Mouse (Mus musculus) forebrain, embryonic 15.5 days (tissue): ENCODE results near the gene 4931417E11Rik. TPM values are rescaled to one million over a fixed set of nuclear protein-coding genes. Genes with fewer than 3 reads are reported as not detected.

Experiments used
- ATAC-seq: fragments of 200-750 bp; cut with Nextera tagmentation; replicated peaks from 2 replicates; pipeline ENCODE4 v1.8.0; 2017; ENCODE audit warnings: mild to moderate bottlenecking, moderate TSS enrichment, moderate library complexity
- H3K27ac ChIP-seq: fragments of 300-500 bp; sonication (generic); replicated peaks from 2 replicates; pipeline ENCODE4 v1.5.1; 2015; ENCODE audit warnings: mild to moderate bottlenecking, inconsistent platforms
- H3K27me3 ChIP-seq: fragments of 300-500 bp; sonication (generic); 2 replicates; pipeline ENCODE4 v1.6.1; 2015; ENCODE audit warnings: inconsistent platforms
- H3K36me3 ChIP-seq: fragments of 300-500 bp; sonication (generic); 2 replicates; pipeline ENCODE4 v1.6.1; 2015; ENCODE audit warnings: mild to moderate bottlenecking, inconsistent platforms
- H3K4me1 ChIP-seq: fragments of 300-500 bp; sonication (generic); 2 replicates; pipeline ENCODE4 v1.6.1; 2015; ENCODE audit warnings: inconsistent platforms
- H3K4me2 ChIP-seq: fragments of 300-500 bp; sonication (generic); replicated peaks from 2 replicates; pipeline ENCODE4 v1.6.1; 2015; ENCODE audit warnings: mild to moderate bottlenecking, inconsistent platforms
- H3K4me3 ChIP-seq: fragments of 300-500 bp; sonication (generic); 2 replicates; pipeline ENCODE4 v1.5.1; 2015; ENCODE audit warnings: mild to moderate bottlenecking, inconsistent platforms
- H3K9ac ChIP-seq: fragments of 300-500 bp; sonication (generic); replicated peaks from 2 replicates; pipeline ENCODE4 v1.6.1; 2015; ENCODE audit warnings: mild to moderate bottlenecking, inconsistent platforms
- H3K9me3 ChIP-seq: fragments of 300-500 bp; sonication (generic); 2 replicates; pipeline ENCODE4 v1.6.1; 2016; ENCODE audit warnings: inconsistent platforms
- WGBS: fragments of 180-500 bp; shearing (Covaris S2); methylation state at CpG from one replicate; pipeline ENCODE4 v1.1.7; 2015; ENCODE audit warnings: mixed read lengths; 5-methylcytosine and 5-hydroxymethylcytosine counted together
- polyA plus RNA-seq: library from polyadenylated mRNA; unstranded; fragments of >200 nt; fragmentation: Nextera tagmentation; extraction: Ambion mirVana; gene quantifications from 2 replicates; pipeline ENCODE4 v1.2.1, GENCODE M21; 2015

The 4931417E11Rik gene
- not detected in 2 replicates for polyA plus RNA-seq

DNA sequence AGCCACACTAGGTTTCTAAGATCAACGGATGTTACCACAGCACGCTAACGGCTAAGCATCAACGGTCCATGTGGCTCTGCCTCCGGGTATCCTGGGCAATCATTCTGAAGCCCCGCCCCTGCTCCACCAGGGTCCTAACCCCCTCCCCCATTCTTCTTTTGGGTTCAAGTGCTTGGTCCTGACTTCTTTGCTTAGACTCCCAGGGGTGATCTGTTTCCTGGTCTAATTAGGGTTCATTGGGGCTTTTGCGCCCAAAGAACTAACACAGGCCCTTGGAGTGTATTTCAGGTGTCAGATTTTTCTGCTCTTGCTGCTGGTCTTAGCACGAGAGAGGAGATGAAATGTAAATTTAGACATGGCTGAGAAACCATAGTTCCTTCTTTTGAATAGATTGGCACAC, at the start of gene 4931417E11Rik:
Gene 4931417E11Rik (minus strand): TSS at position 101 of the 400 bp plus-strand sequence.
- Histone ChIP-seq H3K36me3 (no peaks in the 10 kb centered on the region), H3K9ac (no peak within 1 kb of the TSS), H3K27me3 (no peaks in the 10 kb centered on the region), H3K27ac (no peak within 1 kb of the TSS), H3K9me3 (no peaks in the 10 kb centered on the region), H3K4me2 (no peak within 1 kb of the TSS), H3K4me1 (no peaks in the 10 kb centered on the region), H3K4me3 (no peak within 1 kb of the TSS)
- 88% methylated on average over 8 of the region's 8 CpGs for WGBS
- ATAC-seq, result no peak

GRCm38 (mm10) chr6:73517818-73518396, 48.4 kb upstream of the 4931417E11Rik start:
- Histone ChIP-seq H3K9me3 (no peaks in the 10 kb centered on the region), H3K4me1 (0 out of 2 replicates have a peak, but pooled peaks cover 2% of the 10 kb centered on the region), H3K27ac (no peak overlapping the region), H3K4me2 (no peak overlapping the region), H3K9ac (no peak overlapping the region), H3K27me3 (no peaks in the 10 kb centered on the region), H3K36me3 (no peaks in the 10 kb centered on the region), H3K4me3 (no peak overlapping the region)
- 25% methylated on average over 14 of the region's 14 CpGs for WGBS
- ATAC-seq, result peak; percentile 83

DNA sequence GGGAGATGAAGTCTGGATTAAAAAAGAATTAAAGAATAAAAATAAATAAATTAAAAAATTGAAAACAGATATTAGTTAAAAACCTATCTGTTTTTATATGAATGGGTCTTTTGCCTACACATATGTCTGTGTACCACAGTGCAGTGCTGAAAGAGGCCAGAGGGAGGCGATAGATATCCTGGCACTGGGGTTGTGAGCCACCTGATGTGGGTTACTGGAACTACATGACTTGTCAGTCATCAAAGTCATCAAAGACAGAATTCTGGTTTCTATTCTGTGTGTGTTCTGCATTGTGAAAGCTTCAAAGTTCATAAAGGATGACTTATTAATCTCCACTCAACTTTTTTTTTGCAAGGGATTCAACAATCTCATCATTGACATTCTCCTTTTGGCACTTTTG, 43.4 kb upstream of the 4931417E11Rik start:
- Histone ChIP-seq H3K4me2 (no peak overlapping the region), H3K4me1 (0 out of 2 replicates have a peak, but pooled peaks cover 2% of the 10 kb centered on the region), H3K9ac (no peak overlapping the region), H3K4me3 (no peak overlapping the region), H3K27me3 (no peaks in the 10 kb centered on the region), H3K36me3 (no peaks in the 10 kb centered on the region), H3K9me3 (no peaks in the 10 kb centered on the region), H3K27ac (no peak overlapping the region)
- 29% methylated on average over 1 of the region's 1 CpGs for whole genome bisulfite sequencing
- ATAC-seq, result no peak

GRCm38 (mm10) chr6:73499631-73500030, 30.2 kb upstream of the 4931417E11Rik start:
- Histone ChIP-seq H3K36me3 (no peaks in the 10 kb centered on the region), H3K9me3 (no peaks in the 10 kb centered on the region), H3K4me2 (no peak overlapping the region), H3K4me1 (peaks cover 7% of the 10 kb centered on the region; the same call in 1 of the 2 replicates), H3K4me3 (no peak overlapping the region), H3K27ac (no peak overlapping the region), H3K9ac (no peak overlapping the region), H3K27me3 (no peaks in the 10 kb centered on the region)
- 74% methylated on average over 7 of the region's 7 CpGs for WGBS
- ATAC-seq, result no peak

- Histone ChIP-seq H3K4me1 (peaks cover 7% of the 10 kb centered on the region; the same call in 1 of the 2 replicates), H3K27ac (0 out of 2 replicates have a peak overlapping the region, but pooled peaks have one; percentile 5), H3K36me3 (no peaks in the 10 kb centered on the region), H3K27me3 (no peaks in the 10 kb centered on the region), H3K9ac (no peak overlapping the region), H3K4me2 (no peak overlapping the region), H3K4me3 (no peak overlapping the region), H3K9me3 (no peaks in the 10 kb centered on the region)
- WGBS, result 28% methylated on average over 2 of the region's 2 CpGs
- ATAC-seq, result peak; percentile 75
Observed at GRCm38 (mm10) chr6:73497321-73497720, 27.9 kb upstream of the 4931417E11Rik start.

DNA sequence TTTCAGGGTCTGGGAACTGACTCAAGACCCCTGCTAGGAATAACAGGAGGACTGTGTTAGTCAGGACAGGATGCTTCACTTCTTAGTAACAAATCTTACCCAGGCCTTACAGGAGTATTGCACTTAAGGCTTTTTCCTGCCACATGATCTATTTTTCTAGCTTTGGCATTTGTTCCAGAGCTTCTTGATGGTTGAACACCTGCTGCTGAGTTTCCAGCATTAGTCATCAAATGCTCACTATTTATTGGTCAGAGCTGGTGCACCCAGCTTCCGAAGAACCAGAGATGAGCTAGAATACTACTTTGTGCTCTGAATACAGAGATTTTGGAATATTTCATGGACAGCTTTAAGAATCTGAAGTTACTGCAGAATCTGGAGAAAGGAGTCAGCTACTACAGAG, 21.1 kb upstream of the 4931417E11Rik start:
- Histone ChIP-seq H3K27me3 (no peaks in the 10 kb centered on the region), H3K9ac (no peak overlapping the region), H3K27ac (no peak overlapping the region), H3K4me1 (no peaks in the 10 kb centered on the region), H3K9me3 (no peaks in the 10 kb centered on the region), H3K4me3 (no peak overlapping the region), H3K36me3 (no peaks in the 10 kb centered on the region), H3K4me2 (no peak overlapping the region)
- no peak for ATAC-seq
- WGBS, result 89% methylated on average over 1 of the region's 1 CpGs

GRCm38 (mm10) chr6:73485616-73486015, 16.1 kb upstream of the 4931417E11Rik start:
- Histone ChIP-seq H3K4me2 (no peak overlapping the region), H3K4me3 (no peak overlapping the region), H3K27me3 (no peaks in the 10 kb centered on the region), H3K9me3 (no peaks in the 10 kb centered on the region), H3K9ac (no peak overlapping the region), H3K4me1 (no peaks in the 10 kb centered on the region), H3K27ac (no peak overlapping the region), H3K36me3 (no peaks in the 10 kb centered on the region)
- ATAC-seq, result no peak
- WGBS, result 70% methylated on average over 3 of the region's 3 CpGs

GRCm38 (mm10) chr6:73466084-73466483, 3.4 kb downstream of the 4931417E11Rik start:
- WGBS, result 86% methylated on average over 3 of the region's 3 CpGs

GRCm38 (mm10) chr6:73462543-73462942, 6.9 kb downstream of the 4931417E11Rik start:
- Histone ChIP-seq H3K27ac (no peak overlapping the region), H3K4me1 (no peaks in the 10 kb centered on the region), H3K36me3 (no peaks in the 10 kb centered on the region), H3K9me3 (no peaks in the 10 kb centered on the region), H3K4me2 (no peak overlapping the region), H3K4me3 (no peak overlapping the region), H3K9ac (no peak overlapping the region), H3K27me3 (no peaks in the 10 kb centered on the region)
- ATAC-seq, result no peak
- 90% methylated on average over 5 of the region's 5 CpGs for WGBS

More at GRCm38 (mm10) chr6:73466084-73466483, 3.4 kb downstream of the 4931417E11Rik start:
- no peak for ATAC-seq
- Histone ChIP-seq H3K9ac (no peak overlapping the region), H3K4me3 (no peak overlapping the region), H3K27me3 (no peaks in the 10 kb centered on the region), H3K27ac (no peak overlapping the region), H3K9me3 (no peaks in the 10 kb centered on the region), H3K4me1 (no peaks in the 10 kb centered on the region), H3K36me3 (no peaks in the 10 kb centered on the region), H3K4me2 (no peak overlapping the region)

GRCm38 (mm10) chr6:73433912-73434311, 35.6 kb downstream of the 4931417E11Rik start:
- 2% methylated on average over 3 of the region's 3 CpGs for WGBS
- Histone ChIP-seq H3K27ac (no peak overlapping the region), H3K9ac (no peak overlapping the region), H3K27me3 (no peaks in the 10 kb centered on the region), H3K4me1 (peaks cover 2% of the 10 kb centered on the region; the same call in 1 of the 2 replicates), H3K4me3 (no peak overlapping the region), H3K36me3 (no peaks in the 10 kb centered on the region), H3K9me3 (no peaks in the 10 kb centered on the region), H3K4me2 (no peak overlapping the region)
- no peak for ATAC-seq

DNA sequence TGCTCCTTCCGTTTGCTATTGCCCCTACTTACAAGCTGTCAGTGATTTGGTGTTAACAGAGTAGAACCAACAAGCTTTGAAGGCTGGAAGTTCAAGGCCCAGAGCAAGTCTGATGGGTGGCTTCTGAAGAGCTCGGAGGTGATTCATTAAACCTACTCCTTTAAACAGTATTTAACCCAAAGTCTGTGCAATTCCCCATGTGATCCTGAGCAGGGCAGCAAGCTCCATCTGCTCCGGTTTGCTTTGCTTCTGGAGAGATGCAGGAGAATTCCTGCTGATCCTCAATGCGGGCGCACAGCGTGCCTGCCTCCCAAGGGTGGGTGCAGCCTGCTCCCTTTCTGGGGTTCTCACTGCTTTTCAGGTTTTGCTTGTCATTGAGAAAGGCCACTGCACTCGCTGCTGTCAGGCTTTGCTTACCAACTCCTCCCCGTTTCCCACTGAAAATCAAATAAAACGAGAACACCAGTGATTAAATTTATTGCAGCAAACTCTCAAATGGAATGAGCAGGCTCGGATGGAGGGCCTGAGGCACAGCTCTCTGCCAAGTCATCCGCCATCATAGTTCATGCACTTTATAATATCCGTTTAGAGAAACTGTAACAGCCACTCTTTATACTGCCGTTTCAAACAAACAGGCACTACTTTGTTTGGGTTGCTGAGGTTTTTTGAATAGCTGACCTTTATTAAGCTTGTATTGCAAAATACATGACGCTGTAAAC, 40.7 kb downstream of the 4931417E11Rik start:
- H3K9ac ChIP-seq, result no peak overlapping the region
- H3K27ac ChIP-seq, result no peak overlapping the region
- no peak overlapping the region for H3K4me3 ChIP-seq
- H3K4me2 ChIP-seq, result no peak overlapping the region
- ATAC-seq, result peak; percentile 61
- no peaks in the 10 kb centered on the region for H3K27me3 ChIP-seq
- 22% methylated on average over 14 of the region's 14 CpGs for WGBS
- no peaks in the 10 kb centered on the region for H3K36me3 ChIP-seq
- peaks cover 16% of the 10 kb centered on the region for H3K4me1 ChIP-seq
- no peaks in the 10 kb centered on the region for H3K9me3 ChIP-seq

DNA sequence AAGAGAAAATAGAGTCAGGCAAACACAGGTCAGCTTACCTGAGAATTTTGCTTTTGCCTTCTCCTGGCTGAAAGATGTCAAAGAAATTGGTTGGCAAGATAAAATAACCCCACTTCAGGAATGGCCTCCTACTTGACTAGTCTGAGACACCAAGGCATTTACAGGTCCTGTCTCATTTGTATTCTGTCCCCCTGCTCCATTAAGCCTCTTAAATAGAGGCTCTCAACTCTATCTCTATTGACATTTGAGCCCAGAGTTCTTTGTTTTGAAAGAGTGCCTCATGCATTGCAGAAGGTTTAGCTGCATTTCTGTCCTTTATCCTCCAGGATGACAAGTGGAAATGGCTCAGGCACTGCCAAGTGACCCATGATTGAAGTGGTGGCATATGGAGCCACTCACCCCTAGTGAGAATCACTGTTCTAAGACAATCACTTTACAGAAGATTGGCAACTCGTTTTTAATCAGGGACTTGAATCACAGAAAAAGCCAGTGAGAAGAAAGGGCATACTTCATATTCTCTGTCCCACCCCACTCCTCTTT, 42.1 kb downstream of the 4931417E11Rik start:
- H3K27ac ChIP-seq, result no peak overlapping the region
- H3K27me3 ChIP-seq, result no peaks in the 10 kb centered on the region
- H3K4me1 ChIP-seq, result peaks cover 16% of the 10 kb centered on the region
- H3K36me3 ChIP-seq, result no peaks in the 10 kb centered on the region
- 3% methylated on average over 1 of the region's 1 CpGs for WGBS
- no peak overlapping the region for H3K4me2 ChIP-seq
- no peaks in the 10 kb centered on the region for H3K9me3 ChIP-seq
- H3K4me3 ChIP-seq, result no peak overlapping the region
- H3K9ac ChIP-seq, result no peak overlapping the region
- ATAC-seq, result peak; percentile 58
